Mouse (Mus musculus) heart, embryonic 10.5 days (tissue): ENCODE data around the gene Asb15. TPM values are rescaled to one million over a fixed set of nuclear protein-coding genes. Genes with fewer than 3 reads are reported as not detected.

Experiments used
- DNase-seq: peaks from one replicate; pipeline ENCODE4 v3.0.0-alpha.2; 2017; ENCODE audit warnings: low spot score
- H3K27ac ChIP-seq: fragments of 300-500 bp; sonication (generic); 2 replicates; pipeline ENCODE4 v1.5.1; 2016; ENCODE audit warnings: mild to moderate bottlenecking
- H3K27me3 ChIP-seq: fragments of 300-500 bp; sonication (generic); 2 replicates; pipeline ENCODE4 v1.6.1; 2016; ENCODE audit warnings: mild to moderate bottlenecking; ENCODE audit not compliant: poor library complexity, insufficient read depth, severe bottlenecking
- H3K36me3 ChIP-seq: fragments of 300-500 bp; sonication (generic); 2 replicates; pipeline ENCODE4 v1.6.1; 2016; ENCODE audit warnings: mild to moderate bottlenecking, moderate library complexity
- H3K4me1 ChIP-seq: fragments of 300-500 bp; sonication (generic); 2 replicates; pipeline ENCODE4 v1.6.1; 2016; ENCODE audit warnings: mild to moderate bottlenecking
- H3K4me3 ChIP-seq: fragments of 300-500 bp; sonication (generic); 2 replicates; pipeline ENCODE4 v1.5.1; 2016; ENCODE audit warnings: mild to moderate bottlenecking, moderate library complexity
- H3K9me3 ChIP-seq: fragments of 300-500 bp; sonication (generic); 2 replicates; pipeline ENCODE4 v1.6.1; 2016; ENCODE audit warnings: mild to moderate bottlenecking, moderate library complexity
- WGBS: fragments of 180-500 bp; shearing (Covaris S2); methylation state at CpG from one replicate; pipeline ENCODE4 v1.1.7; 2016; 5-methylcytosine and 5-hydroxymethylcytosine counted together
- polyA plus RNA-seq: library from polyadenylated mRNA; unstranded; fragments of >200 nt; fragmentation: Nextera tagmentation; extraction: Ambion mirVana; gene quantifications from 2 replicates; pipeline ENCODE4 v1.2.1, GENCODE M21; 2016

Asb15 gene
- polyA plus RNA-seq, 1 experiment from 2014 or later, result not detected

DNA sequence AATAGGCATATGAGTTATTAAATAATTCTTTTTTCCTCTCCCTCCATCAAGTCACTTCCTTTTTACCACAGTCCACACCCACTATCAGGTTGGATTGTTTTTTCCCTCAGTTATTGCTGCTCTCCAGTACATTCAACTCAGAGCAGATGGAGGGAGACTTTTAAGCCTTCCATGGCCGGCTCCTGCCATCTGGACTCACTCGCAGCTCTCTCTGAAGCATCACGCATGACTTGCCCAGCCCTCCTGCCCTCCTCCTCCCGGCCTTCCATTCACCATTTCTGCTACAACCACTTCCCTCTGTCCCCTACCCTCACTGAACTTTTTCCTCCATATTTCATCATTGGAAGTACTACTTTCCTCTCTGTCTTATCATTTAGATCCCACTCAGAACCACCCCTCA is 88.8 kb downstream of the Asb15 start:
- H3K4me1 ChIP-seq, result no peaks in the 10 kb centered on the region
- no peaks in the 10 kb centered on the region for H3K27me3 ChIP-seq
- H3K27ac ChIP-seq, result no peak overlapping the region
- peaks cover 49% of the 10 kb centered on the region for H3K36me3 ChIP-seq
- H3K9me3 ChIP-seq, result no peaks in the 10 kb centered on the region
- no peak for DNase-seq
- WGBS, result 88% methylated on average over 4 of the region's 4 CpGs
- no peak overlapping the region for H3K4me3 ChIP-seq

DNA sequence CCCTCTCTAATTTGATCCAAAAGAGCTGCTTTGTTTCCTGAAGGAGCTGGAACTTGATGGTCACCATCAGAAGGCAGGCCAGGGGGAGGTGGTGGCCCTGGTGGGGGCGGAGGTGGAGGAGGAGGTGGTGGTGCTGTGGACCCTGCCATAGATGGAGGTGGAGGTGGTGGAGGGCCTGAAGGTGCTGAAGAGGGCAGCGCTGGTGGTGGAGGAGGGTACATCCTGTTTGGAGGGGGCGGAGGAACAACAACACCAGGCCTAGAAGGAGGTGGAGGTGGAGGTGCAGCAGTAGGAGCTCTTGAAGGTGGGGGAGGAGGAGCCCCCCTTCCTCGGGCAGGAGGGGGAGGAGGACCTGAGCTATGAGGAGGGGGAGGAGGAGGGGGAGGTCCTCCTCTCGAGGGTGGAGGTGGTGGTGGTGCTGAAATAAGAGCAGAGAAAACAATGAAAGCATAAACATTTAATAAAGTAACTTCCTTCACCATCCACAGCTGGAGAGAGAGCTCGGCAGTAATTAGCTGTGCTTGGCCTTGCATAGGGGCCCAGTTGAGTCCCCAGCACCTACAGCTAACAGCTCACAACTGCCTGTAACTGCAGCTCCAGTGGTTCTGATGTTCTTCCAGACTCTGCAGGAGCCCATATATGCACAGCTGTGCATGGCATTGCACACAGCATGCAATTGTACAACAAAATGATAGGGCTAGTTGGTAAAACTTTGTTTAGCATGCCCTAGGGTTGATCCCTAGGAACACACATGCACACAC is 91.5 kb downstream of the Asb15 start:
- Histone ChIP-seq H3K4me3 (no peak overlapping the region), H3K27ac (no peak overlapping the region), H3K4me1 (no peaks in the 10 kb centered on the region), H3K27me3 (no peaks in the 10 kb centered on the region), H3K36me3 (peaks cover 54% of the 10 kb centered on the region), H3K9me3 (no peaks in the 10 kb centered on the region)
- DNase-seq, result no peak
- WGBS, result 65% methylated on average over 6 of the region's 6 CpGs

DNA sequence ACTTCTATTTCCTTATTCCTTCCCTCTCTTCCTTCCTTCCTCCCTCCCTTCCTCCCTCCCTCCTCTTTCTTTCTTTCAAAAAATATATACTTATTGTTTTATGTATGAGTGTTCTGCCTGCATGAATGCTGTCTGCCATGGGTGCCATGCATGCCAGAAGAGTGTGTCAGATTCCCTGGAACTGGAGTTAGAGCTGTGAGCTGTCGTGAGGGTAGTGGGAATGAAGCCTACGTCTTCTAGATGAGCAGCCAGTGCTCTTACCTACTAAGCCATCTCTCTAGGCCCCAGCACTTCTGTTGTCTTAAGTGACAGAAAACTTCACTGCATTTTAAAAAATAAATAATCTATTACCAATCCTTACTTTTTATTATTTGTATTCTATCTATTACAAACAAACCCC is 93.0 kb downstream of the Asb15 start:
- no peak for DNase-seq
- Histone ChIP-seq H3K4me3 (no peak overlapping the region), H3K27me3 (no peaks in the 10 kb centered on the region), H3K36me3 (peaks cover 53% of the 10 kb centered on the region), H3K27ac (no peak overlapping the region), H3K4me1 (no peaks in the 10 kb centered on the region), H3K9me3 (no peaks in the 10 kb centered on the region)
- 79% methylated on average over 2 of the region's 2 CpGs for WGBS

DNA sequence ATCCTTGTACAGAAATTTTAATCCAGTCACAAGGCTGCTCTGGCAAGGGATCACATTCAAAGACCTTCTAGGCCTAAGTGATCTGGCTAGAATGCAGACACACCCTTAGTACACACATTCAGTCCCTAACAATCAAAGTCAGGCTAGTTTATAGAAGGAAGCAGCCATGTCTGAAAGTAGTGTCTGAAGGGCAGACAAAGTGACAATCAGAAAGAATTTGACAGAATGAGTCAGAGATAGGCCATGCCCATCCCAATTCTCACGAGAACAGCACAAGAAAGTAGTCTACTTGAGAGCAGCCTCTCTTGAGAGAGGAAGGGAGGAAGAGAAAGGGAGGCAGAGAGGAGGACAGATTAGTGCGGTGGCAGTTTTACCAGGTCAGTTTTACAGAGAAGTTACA is 94.2 kb downstream of the Asb15 start:
- no peak for DNase-seq
- Histone ChIP-seq H3K4me1 (no peaks in the 10 kb centered on the region), H3K4me3 (no peak overlapping the region), H3K27me3 (no peaks in the 10 kb centered on the region), H3K27ac (no peak overlapping the region), H3K9me3 (no peaks in the 10 kb centered on the region), H3K36me3 (peaks cover 52% of the 10 kb centered on the region)
- 66% methylated on average over 2 of the region's 2 CpGs for WGBS

Other genes starting within 250 kb of the Asb15 start
- 0.30 and 0.38 TPM in 2 replicates for gene Iqub, start 13.1 kb upstream of the Asb15 start, polyA plus RNA-seq
- 471 and 587 TPM in 2 replicates for gene Ndufa5, start 131 bp upstream of the Asb15 start, polyA plus RNA-seq
- gene Lmod2, start 69.6 kb downstream of the Asb15 start, polyA plus RNA-seq, result 19.9 and 36.7 TPM in 2 replicates
- gene Wasl, start 136.9 kb downstream of the Asb15 start, polyA plus RNA-seq, result 56.5 and 61.6 TPM in 2 replicates
- not detected in 2 replicates for gene Hyal6, start 205.1 kb downstream of the Asb15 start, polyA plus RNA-seq
- not detected in 2 replicates for gene Hyal4, start 220.2 kb downstream of the Asb15 start, polyA plus RNA-seq